ENCODE assay signal across 8 mouse cellular contexts in genomic region chr8:107150057-107150403, GRCm38 (mm10). TPM values are rescaled to one million over a fixed set of nuclear protein-coding genes. Genes with fewer than 3 reads are reported as not detected.
DNase-seq lines count a peak whose midpoint lies in the region; ATAC-seq and TF ChIP-seq lines count a peak whose summit lies in the region.

No protein-coding gene starts in this region.

- ATAC-seq in erythroblast, adult 5-6 weeks (replicated peaks; ENCODE audit: low FRiP score, poor library complexity, severe bottlenecking), result peak; percentile 9; the same call in 1 of the 2 replicates
- ATAC-seq in limb, embryonic 13.5 days (ENCODE audit: low FRiP score, low read depth), result peak; percentile 34; the same call in 1 of the 2 replicates

- H3K36me3 ChIP-seq in limb, embryonic 13.5 days, result peaks cover 23% of the 10 kb centered on the region

- DNase-seq in lung, adult 2 months, result no peak
- DNase-seq in lung, postnatal 25 days (ENCODE audit: low spot score), result no peak
- no peak for DNase-seq in B cell, adult 2 months
- DNase-seq in Muller cell, postnatal 12 days (ENCODE audit: inconsistent ontology term), result no peak
- no peak for DNase-seq in left cerebral cortex, postnatal 36 days (ENCODE audit: low spot score in 2 of 2)

- H3K4me1 ChIP-seq in lung, adult 2 months (ENCODE audit: control insufficient read depth, insufficient read depth, low read length), result peaks cover 9% of the 10 kb centered on the region
- H3K4me1 ChIP-seq in limb, embryonic 13.5 days, result peaks cover 14% of the 10 kb centered on the region
- H3K4me1 ChIP-seq in olfactory bulb, adult 2 months (ENCODE audit: control insufficient read depth, insufficient read depth, low read length), result peaks cover 8% of the 10 kb centered on the region

- TF ChIP-seq CTCF in lung, adult 2 months (IDR thresholded peaks at IDR 0.05; ENCODE audit: insufficient read depth, low read length), result no peak
- no peak for TF ChIP-seq CTCF in olfactory bulb, adult 2 months (IDR thresholded peaks at IDR 0.05; ENCODE audit: insufficient read depth, low read depth, low read length)

- H3K9ac ChIP-seq in limb, embryonic 13.5 days, result peak overlapping the region; percentile 90

- no peak overlapping the region for H3K27ac ChIP-seq in limb, embryonic 13.5 days
- H3K27ac ChIP-seq in olfactory bulb, adult 2 months (ENCODE audit: insufficient read depth, low read depth, low read length), result peak overlapping the region; percentile 55

- intact Hi-C loops in left cerebral cortex, postnatal 36 days (cut with DNase I), result loop anchor here (2.0 to 10.0 kb wide), 2 partner anchors 31 to 145 kb away; partner anchors contain the start of gene Nfat5

- H3K27me3 ChIP-seq in limb, embryonic 13.5 days, result no peaks in the 10 kb centered on the region

- peak overlapping the region; percentile 81 for H3K4me2 ChIP-seq in limb, embryonic 13.5 days (replicated peaks)

- TF ChIP-seq POLR2A in lung, adult 2 months (IDR thresholded peaks at IDR 0.05; ENCODE audit: borderline replicate concordance, extremely low read depth, low read depth, low read length), result no peak
- no peak for TF ChIP-seq POLR2A in olfactory bulb, adult 2 months (IDR thresholded peaks at IDR 0.05; ENCODE audit: insufficient read depth, low read depth, low read length)

- H3K9me3 ChIP-seq in limb, embryonic 13.5 days, result no peaks in the 10 kb centered on the region

- peak overlapping the region; percentile 97 for H3K4me3 ChIP-seq in lung, adult 2 months (replicated peaks; ENCODE audit: extremely low read depth, low read depth, low read length)
- peak overlapping the region; percentile 88 for H3K4me3 ChIP-seq in limb, embryonic 13.5 days
- H3K4me3 ChIP-seq in olfactory bulb, adult 2 months (ENCODE audit: insufficient read depth, low read depth, low read length), result peak overlapping the region; percentile 79

- 18% methylated on average over 6 of the region's 6 CpGs for WGBS in lung, adult 2 months
- 32% methylated on average over 6 of the region's 6 CpGs for WGBS in limb, embryonic 13.5 days
- 17% methylated on average over 6 of the region's 6 CpGs for WGBS in olfactory bulb, adult 2 months

RNA-seq across cellular contexts. Expression of gene Cyb5b, which starts 0.4 kb away (rescaled TPM):
- 68.7 and 97.9 TPM in 2 replicates for polyA plus RNA-seq in lung, adult 2 months (2012; rRNA removed)
- 10.2 and 21.3 TPM in 2 replicates for total RNA-seq in erythroblast, adult 5-6 weeks (2015; ENCODE audit: low replicate concordance)
- 8.1 and 12.8 TPM in 2 replicates for total RNA-seq in erythroblast, adult 5-6 weeks (2017; ENCODE audit: low replicate concordance)
- polyA plus RNA-seq in limb, embryonic 13.5 days (2015; fragmentation: Nextera tagmentation; extraction: Ambion mirVana), result 71.9 and 77.0 TPM in 2 replicates
- 106 TPM in 1 of 2 replicates, not detected in the other for polyA plus RNA-seq in olfactory bulb, adult 2 months (2012; ENCODE audit: insufficient read depth, insufficient read length, low replicate concordance, missing spikeins)
- 10 to 100 TPM; 88.3 to 91.7 TPM for total RNA-seq in left cerebral cortex, postnatal 36 days (2021)

RNA-seq across cellular contexts. Expression of gene Terf2, which starts 53.7 kb away (rescaled TPM):
- polyA plus RNA-seq in lung, adult 2 months (2012; rRNA removed), result 9.5 and 13.5 TPM in 2 replicates
- total RNA-seq in erythroblast, adult 5-6 weeks (2015; ENCODE audit: low replicate concordance), result 9.2 and 14.2 TPM in 2 replicates
- 12.9 and 15.5 TPM in 2 replicates for total RNA-seq in erythroblast, adult 5-6 weeks (2017; ENCODE audit: low replicate concordance)
- polyA plus RNA-seq in limb, embryonic 13.5 days (2015; fragmentation: Nextera tagmentation; extraction: Ambion mirVana), result 23.5 and 24.0 TPM in 2 replicates
- not detected in 2 replicates for polyA plus RNA-seq in olfactory bulb, adult 2 months (2012; ENCODE audit: insufficient read depth, insufficient read length, low replicate concordance, missing spikeins)
- total RNA-seq in left cerebral cortex, postnatal 36 days (2021), result 10 to 100 TPM; 37.9 to 38.3 TPM
